Mouse (Mus musculus): ENCODE measurements around the gene Mast1.
"Not testable (repeated sequence)": the region's sequence is repeated elsewhere in the genome, so short reads cannot be mapped to it uniquely, and the experiment has no call there.

The Mast1 gene

DNA sequence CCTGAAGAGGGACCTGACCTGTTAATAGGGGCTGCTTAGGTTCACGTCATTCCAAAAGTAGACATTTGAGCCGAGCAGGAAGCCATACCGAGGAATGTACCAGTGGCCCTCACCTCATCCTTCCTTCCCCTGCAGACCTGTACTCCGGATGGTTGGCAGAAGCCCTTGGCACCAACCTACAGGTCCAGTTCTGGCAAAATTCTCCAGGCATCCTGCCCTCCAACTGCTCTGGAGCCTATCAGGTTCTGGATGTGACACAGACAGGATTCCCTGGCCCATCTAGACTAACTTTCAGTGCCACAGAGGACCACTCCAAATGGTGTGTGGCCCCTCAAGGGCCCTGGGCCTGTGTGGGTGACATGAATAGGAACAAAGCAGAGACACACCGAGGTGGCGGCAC is 26.6 kb downstream of the Mast1 start:
- no peak for DNase-seq (ENCODE audit: low spot score in 2 of 2)

- DNase-seq (ENCODE audit: low spot score in 2 of 2), result no peak
These were observed 27.2 kb downstream of the Mast1 start for GRCm38 (mm10) chr8:84909949-84910348.

- no peak for DNase-seq (ENCODE audit: low spot score in 2 of 2)
These were observed 27.9 kb downstream of the Mast1 start for GRCm38 (mm10) chr8:84909162-84909767.

DNA sequence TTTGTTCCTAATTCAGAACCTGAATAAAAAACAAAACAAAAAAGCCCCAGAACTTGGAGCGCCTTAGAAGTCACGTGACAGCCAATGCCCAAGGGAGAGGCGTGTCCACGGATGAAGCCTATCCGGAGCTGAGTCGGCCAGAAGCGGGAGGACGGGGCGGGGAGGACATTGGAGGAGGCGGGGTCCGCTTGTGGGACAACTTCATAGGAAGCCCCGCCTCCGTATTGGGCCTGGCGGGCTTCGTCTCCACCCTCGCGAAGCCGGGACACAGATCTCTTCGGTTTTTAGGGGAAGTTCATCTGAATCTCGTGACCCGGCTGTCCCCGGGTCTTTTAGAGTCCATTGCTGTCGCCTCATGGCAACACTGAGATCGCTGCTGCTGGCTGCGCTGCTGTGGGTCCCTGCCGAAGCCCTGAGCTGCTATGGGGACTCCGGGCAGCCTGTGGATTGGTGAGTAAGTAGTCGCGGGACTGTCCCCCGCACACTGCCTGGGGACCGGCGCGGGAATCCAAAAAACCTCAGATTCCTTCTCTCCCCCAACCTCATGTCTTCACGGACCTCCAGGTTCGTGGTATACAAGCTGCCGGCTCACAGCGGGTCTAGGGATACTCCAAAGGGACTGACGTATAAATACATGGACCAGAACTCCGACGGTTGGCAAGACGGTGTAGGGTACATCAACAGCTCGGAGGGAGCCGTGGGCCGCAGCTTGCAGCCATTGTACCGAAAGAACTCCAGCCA is 28.6 kb downstream of the Mast1 start, which contains the start of gene Dnase2a:
Gene Dnase2a, plus strand, starts transcription at position 140 of the 741 bp plus-strand sequence.
- DNase-seq (ENCODE audit: low spot score in 2 of 2), result peak; percentile 52 to 72

DNA sequence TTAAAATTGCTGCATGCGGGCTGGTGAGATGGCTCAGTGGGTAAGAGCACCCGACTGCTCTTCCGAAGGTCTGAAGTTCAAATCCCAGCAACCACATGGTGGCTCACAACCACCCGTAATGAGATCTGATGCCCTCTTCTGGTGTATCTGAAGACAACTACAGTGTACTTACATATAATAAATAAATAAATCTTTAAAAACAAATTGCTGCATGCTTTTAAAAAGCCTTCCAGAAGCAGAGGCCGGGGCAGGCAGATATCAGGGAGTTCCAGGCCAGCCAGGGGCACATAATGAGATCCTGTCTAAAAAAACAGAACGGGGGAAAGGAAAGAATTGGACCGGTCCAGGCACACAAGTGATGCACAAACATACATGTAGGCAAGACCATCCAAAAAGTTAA is 29.2 kb downstream of the Mast1 start:
- not testable (repeated sequence) for DNase-seq (ENCODE audit: low spot score in 2 of 2)

DNA sequence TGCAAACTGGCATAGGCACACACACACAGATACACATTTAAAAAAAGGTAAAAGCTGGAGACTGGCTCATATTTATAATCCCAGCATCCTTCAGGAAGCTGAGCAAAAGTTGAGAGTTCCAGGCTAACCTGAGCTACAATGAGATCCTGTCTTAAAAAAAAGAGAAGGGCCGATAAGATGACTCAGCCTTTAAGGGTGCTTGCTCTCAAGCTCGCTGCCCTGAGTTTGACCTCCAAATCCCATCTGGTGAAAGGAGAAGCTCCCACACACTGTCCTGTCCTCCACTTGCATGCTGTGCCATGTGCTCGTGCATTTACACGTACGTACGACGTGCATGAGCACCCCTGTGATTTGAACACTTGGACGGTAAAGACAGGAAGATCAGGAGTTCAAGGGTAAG is 29.7 kb downstream of the Mast1 start:
- no peak for DNase-seq (ENCODE audit: low spot score in 2 of 2)

DNA sequence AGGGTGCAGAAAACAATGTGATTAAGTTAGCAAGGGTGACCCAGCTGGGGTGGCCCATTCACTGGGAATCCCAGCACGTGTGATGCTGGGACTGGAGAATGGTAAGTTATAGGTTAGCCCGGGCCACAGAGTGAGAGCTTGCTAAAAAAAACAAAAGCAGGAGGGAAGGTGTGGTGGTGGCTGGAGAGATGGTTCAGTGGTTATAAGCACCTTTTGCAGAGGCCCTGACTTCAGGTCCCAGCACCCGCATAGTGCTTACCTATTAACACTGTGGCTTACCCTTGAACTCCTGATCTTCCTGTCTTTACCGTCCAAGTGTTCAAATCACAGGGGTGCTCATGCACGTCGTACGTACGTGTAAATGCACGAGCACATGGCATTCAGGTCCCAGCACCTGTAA is 30.1 kb downstream of the Mast1 start:
- DNase-seq (ENCODE audit: low spot score in 2 of 2), result no peak

GRCm38 (mm10) chr8:84904351-84904750 is 32.8 kb downstream of the Mast1 start:
- no peak for DNase-seq (ENCODE audit: low spot score in 2 of 2)

GRCm38 (mm10) chr8:84902920-84903661 is 34.1 kb downstream of the Mast1 start:
- DNase-seq (ENCODE audit: low spot score in 2 of 2), result peak; percentile 85 to 87

- DNase-seq (ENCODE audit: low spot score in 2 of 2), result no peak
These were observed 34.7 kb downstream of the Mast1 start for GRCm38 (mm10) chr8:84902367-84902919.

DNA sequence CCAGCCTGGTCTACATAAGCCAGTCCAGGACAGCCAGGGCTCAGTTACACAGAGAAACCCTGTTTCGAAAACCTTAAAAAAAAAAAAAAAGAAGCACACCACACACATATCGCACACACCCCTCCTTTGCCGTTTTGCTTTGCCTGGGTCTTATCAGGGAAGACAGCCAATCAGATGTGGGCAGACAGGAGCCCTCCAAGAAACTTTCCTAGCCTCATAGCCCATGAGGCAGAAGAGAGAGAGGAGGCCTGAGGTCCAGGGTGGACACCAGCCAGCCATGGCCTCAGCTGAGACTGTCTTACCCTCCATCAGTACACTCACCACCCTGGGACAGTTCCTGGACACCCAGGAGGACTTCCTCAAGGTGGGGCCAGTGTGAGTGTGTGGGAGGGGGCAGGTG is 35.4 kb downstream of the Mast1 start, which contains the start of gene Klf1:
Gene Klf1, plus strand, starts transcription at position 177 of the 400 bp plus-strand sequence.
- DNase-seq (ENCODE audit: low spot score in 2 of 2), result no peak

DNA sequence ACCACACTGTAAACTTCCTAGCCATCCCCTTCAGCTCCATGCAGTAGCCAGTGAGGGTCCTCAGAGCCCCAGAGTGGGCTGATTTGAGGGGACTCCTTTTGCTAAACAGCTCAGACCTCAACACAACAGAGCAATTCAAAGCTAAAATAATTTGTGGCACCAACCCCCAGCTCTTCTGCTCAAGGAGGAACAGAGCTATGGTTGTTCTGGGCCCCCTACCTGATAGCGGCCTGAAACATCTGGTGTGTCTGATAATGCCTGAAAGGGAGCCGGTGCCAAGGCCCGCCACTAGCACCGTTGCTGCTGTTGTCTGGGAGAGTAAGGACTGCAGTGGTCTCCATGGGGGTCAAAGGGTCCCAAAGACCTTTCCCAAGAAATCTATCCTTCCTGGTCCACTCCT is 36.1 kb downstream of the Mast1 start:
- no peak for DNase-seq (ENCODE audit: low spot score in 2 of 2)

- no peak for DNase-seq (ENCODE audit: low spot score in 2 of 2)
These were observed 41.2 kb downstream of the Mast1 start for GRCm38 (mm10) chr8:84895963-84896362.

GRCm38 (mm10) chr8:84893709-84894134 is 43.4 kb downstream of the Mast1 start, which contains the start of gene Gcdh:
Gcdh (minus strand) TSS chr8:84893921.
- DNase-seq (ENCODE audit: low spot score in 2 of 2), result peak; percentile 72 to 85

DNA sequence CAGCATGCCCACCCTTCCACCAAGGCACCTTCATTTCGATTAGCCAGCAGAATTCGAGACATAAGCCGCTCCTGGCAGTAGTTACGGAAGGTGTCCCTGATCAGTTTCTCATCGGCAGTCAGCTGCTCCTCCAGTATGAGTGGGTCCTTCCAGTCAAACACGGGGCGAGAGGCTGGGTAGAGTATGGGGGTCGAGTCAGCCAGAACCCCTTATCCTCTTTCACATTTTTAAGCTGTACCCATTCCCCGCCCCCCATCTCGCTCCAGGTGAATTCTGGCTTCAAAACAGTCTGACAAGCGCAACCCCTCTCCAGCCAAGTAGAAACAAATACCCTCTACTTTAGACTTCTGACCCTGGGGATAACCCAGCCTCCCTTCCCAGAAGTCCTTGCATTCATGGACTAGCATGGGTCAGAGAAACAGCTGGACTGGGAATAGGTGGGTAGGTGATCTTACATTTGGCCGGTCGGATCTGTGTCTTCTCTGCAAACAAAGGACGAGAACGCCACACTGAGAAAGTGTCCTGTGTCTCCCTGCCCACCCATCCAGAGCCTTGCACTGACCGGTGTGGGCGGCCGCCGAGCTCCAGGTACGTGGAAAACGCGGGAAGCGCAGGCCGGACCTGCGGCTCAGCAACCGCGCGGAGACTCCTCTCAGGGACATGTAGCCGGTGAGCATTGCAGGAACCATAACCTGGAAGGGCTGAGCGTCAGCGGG is 44.0 kb downstream of the Mast1 start:
- DNase-seq (ENCODE audit: low spot score in 2 of 2), result no peak

- DNase-seq (ENCODE audit: low spot score in 2 of 2), result no peak
These were observed 48.0 kb downstream of the Mast1 start for GRCm38 (mm10) chr8:84889141-84889540.

DNA sequence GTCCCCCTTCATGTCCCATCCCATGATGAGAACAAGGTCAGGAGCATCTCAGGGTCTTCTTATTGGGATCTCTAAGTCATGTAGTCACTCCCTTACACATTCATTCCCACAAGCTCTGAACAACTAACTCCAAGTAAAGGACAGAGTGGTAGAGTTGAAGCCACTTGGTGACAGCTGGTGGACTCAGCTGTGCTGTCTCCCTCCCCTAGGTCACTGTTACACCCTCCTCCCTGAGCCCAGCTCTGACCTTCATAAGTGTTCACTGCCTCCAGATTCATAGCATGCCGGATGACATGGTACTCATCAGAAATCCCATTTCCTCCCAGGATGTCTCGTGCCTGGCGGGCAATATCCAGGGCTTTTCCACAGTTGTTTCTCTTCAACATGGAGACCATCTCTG is 48.9 kb downstream of the Mast1 start:
- no peak for DNase-seq (ENCODE audit: low spot score in 2 of 2)

DNA sequence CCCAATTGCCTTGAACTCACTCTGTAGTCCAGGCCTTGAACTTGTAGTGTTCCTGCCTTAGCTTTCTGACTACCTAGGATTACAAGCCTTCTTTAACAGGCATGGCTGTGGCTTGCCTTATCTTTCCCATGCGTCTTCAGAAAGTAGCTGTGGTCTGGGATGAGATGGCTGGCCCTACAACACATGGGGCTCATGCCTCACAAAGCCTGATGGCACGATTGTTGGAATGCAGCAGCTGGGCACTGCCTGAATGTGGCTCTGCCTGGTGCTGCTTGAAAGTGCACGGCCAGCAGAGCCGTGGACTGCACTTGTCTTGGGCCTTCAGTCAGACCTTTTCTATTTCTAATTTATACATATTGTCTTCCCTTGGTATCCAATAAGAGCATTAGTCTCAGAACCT is 52.4 kb downstream of the Mast1 start:
- DNase-seq (ENCODE audit: low spot score in 2 of 2), result no peak

GRCm38 (mm10) chr8:84878915-84879314 is 58.2 kb downstream of the Mast1 start:
- DNase-seq (ENCODE audit: low spot score in 2 of 2), result no peak

DNA sequence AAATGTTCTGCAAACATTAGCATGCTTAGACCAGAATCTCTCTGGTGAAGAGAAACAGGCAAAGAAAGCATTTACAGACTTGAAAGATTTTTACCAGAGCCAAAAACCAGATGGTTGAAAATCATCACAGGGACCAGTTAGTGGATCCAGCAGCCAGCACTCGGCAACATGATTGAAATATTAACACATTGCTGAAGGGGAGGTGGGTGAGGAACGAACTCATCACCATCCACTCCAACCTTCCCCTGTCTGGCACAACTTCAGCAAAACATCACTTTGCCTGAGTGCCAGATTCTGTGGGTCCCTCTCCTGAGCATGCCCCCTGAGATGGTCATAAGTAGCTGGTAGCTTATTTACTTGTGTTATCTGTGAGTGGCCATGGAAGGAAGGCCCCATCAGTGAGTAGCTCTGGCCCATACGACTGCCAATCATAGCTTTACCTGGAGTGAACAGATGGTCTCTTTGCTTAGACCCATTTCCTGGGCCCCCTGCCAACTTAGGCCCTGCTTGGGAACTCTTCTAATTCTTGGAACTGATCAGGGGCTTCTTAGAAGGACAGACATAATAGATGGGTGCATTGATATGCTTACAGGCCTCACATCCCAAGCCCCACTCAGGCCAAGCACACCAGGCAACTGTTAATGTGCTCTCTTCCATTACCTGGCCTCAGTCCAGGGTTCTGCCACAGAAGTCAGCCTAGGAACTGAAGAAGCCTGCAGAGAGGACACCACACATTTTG is 59.7 kb downstream of the Mast1 start:
- DNase-seq (ENCODE audit: low spot score in 2 of 2), result no peak

GRCm38 (mm10) chr8:84874339-84874738 is 62.8 kb downstream of the Mast1 start:
- DNase-seq (ENCODE audit: low spot score in 2 of 2), result no peak

Measured in frontal cortex, postnatal 25 days (tissue).